Mouse (Mus musculus): ENCODE measurements around the gene Mybl2.
"Not testable (repeated sequence)": the region's sequence is repeated elsewhere in the genome, so short reads cannot be mapped to it uniquely, and the experiment has no call there.

Mybl2 gene

GRCm38 (mm10) chr2:163054335-163054840, at the start of gene Mybl2:
Gene Mybl2 (plus strand): TSS chr2:163054687.
- peak; percentile 92 for DNase-seq (ENCODE audit: low spot score)

GRCm38 (mm10) chr2:163007299-163007698, 47.2 kb upstream of the Mybl2 start:
- DNase-seq (ENCODE audit: low spot score), result no peak

GRCm38 (mm10) chr2:163016916-163017743, 37.4 kb upstream of the Mybl2 start, which contains the start of gene Ift52:
Gene Ift52 (plus strand): TSS chr2:163017354.
- DNase-seq (ENCODE audit: low spot score), result peak; percentile 88

- no peak for DNase-seq (ENCODE audit: low spot score)
These were observed 23.2 kb upstream of the Mybl2 start for GRCm38 (mm10) chr2:163031289-163031688.

GRCm38 (mm10) chr2:163031757-163032156, 22.7 kb upstream of the Mybl2 start:
- no peak for DNase-seq (ENCODE audit: low spot score)

- DNase-seq (ENCODE audit: low spot score), result no peak
These were observed 21.9 kb upstream of the Mybl2 start for GRCm38 (mm10) chr2:163032622-163033021.

- no peak for DNase-seq (ENCODE audit: low spot score)
These were observed 14.5 kb upstream of the Mybl2 start for GRCm38 (mm10) chr2:163039940-163040339.

GRCm38 (mm10) chr2:163048125-163048524, 6.4 kb upstream of the Mybl2 start:
- DNase-seq (ENCODE audit: low spot score), result peak; percentile 44

GRCm38 (mm10) chr2:163049116-163049515, 5.4 kb upstream of the Mybl2 start:
- DNase-seq (ENCODE audit: low spot score), result no peak

GRCm38 (mm10) chr2:163051691-163052090, 2.8 kb upstream of the Mybl2 start:
- DNase-seq (ENCODE audit: low spot score), result no peak

GRCm38 (mm10) chr2:163052101-163052500, 2.4 kb upstream of the Mybl2 start:
- no peak for DNase-seq (ENCODE audit: low spot score)

- no peak for DNase-seq (ENCODE audit: low spot score)
These were observed 1.7 kb upstream of the Mybl2 start for GRCm38 (mm10) chr2:163052826-163053225.

- DNase-seq (ENCODE audit: low spot score), result peak; percentile 3
These were observed 506 bp downstream of the Mybl2 start for GRCm38 (mm10) chr2:163054891-163055494.

GRCm38 (mm10) chr2:163055715-163056114, 1.2 kb downstream of the Mybl2 start:
- no peak for DNase-seq (ENCODE audit: low spot score)

GRCm38 (mm10) chr2:163056584-163056983, 2.1 kb downstream of the Mybl2 start:
- DNase-seq (ENCODE audit: low spot score), result no peak

GRCm38 (mm10) chr2:163058981-163059380, 4.5 kb downstream of the Mybl2 start:
- not testable (repeated sequence) for DNase-seq (ENCODE audit: low spot score)

GRCm38 (mm10) chr2:163060630-163061029, 6.1 kb downstream of the Mybl2 start:
- DNase-seq (ENCODE audit: low spot score), result no peak

GRCm38 (mm10) chr2:163061203-163062118, 7.0 kb downstream of the Mybl2 start:
- DNase-seq (ENCODE audit: low spot score), result no peak

GRCm38 (mm10) chr2:163062119-163062508, 7.6 kb downstream of the Mybl2 start:
- DNase-seq (ENCODE audit: low spot score), result no peak

- DNase-seq (ENCODE audit: low spot score), result no peak
These were observed 11.8 kb downstream of the Mybl2 start for GRCm38 (mm10) chr2:163066326-163066725.

- DNase-seq (ENCODE audit: low spot score), result no peak
These were observed 12.7 kb downstream of the Mybl2 start for GRCm38 (mm10) chr2:163067233-163067632.

GRCm38 (mm10) chr2:163070213-163070612, 15.7 kb downstream of the Mybl2 start:
- no peak for DNase-seq (ENCODE audit: low spot score)

All from T-cell, adult 2 months (primary cell).